Mouse (Mus musculus) hindbrain, embryonic 13.5 days (tissue): ENCODE measurements around the gene Gm17349. TPM values are rescaled to one million over a fixed set of nuclear protein-coding genes. Genes with fewer than 3 reads are reported as not detected.

Experiments
- ATAC-seq: fragments of 200-750 bp; cut with Nextera tagmentation; 2 replicates; pipeline ENCODE4 v1.8.0; 2017; ENCODE audit warnings: moderate TSS enrichment; ENCODE audit not compliant: low FRiP score
- H3K27ac ChIP-seq: fragments of 300-500 bp; sonication (generic); 2 replicates; pipeline ENCODE4 v1.5.1; 2015; ENCODE audit warnings: inconsistent platforms, mild to moderate bottlenecking, moderate library complexity
- H3K27me3 ChIP-seq: fragments of 300-500 bp; sonication (generic); 2 replicates; pipeline ENCODE4 v1.6.1; 2015; ENCODE audit warnings: mild to moderate bottlenecking, inconsistent platforms
- H3K36me3 ChIP-seq: fragments of 300-500 bp; sonication (generic); 2 replicates; pipeline ENCODE4 v1.6.1; 2015; ENCODE audit warnings: mild to moderate bottlenecking, inconsistent platforms
- H3K4me1 ChIP-seq: fragments of 300-500 bp; sonication (generic); replicated peaks from 2 replicates; pipeline ENCODE4 v1.6.1; 2015; ENCODE audit warnings: inconsistent platforms
- H3K4me2 ChIP-seq: fragments of 300-500 bp; sonication (generic); 2 replicates; pipeline ENCODE4 v1.6.1; 2015; ENCODE audit warnings: inconsistent platforms, mild to moderate bottlenecking, moderate library complexity
- H3K4me3 ChIP-seq: fragments of 300-500 bp; sonication (generic); 2 replicates; pipeline ENCODE4 v1.5.1; 2015; ENCODE audit warnings: mild to moderate bottlenecking, inconsistent platforms
- H3K9ac ChIP-seq: fragments of 300-500 bp; sonication (generic); 2 replicates; pipeline ENCODE4 v1.6.1; 2015; ENCODE audit warnings: mild to moderate bottlenecking, inconsistent platforms
- H3K9me3 ChIP-seq: fragments of 300-500 bp; sonication (generic); 2 replicates; pipeline ENCODE4 v1.6.1; 2016; ENCODE audit warnings: inconsistent platforms
- WGBS: fragments of 180-500 bp; shearing (Covaris S2); methylation state at CpG from one replicate; pipeline ENCODE4 v1.1.7; 2015; 5-methylcytosine and 5-hydroxymethylcytosine counted together
- polyA plus RNA-seq: library from polyadenylated mRNA; unstranded; fragments of >200 nt; fragmentation: Nextera tagmentation; extraction: Ambion mirVana; gene quantifications from 2 replicates; pipeline ENCODE4 v1.2.1, GENCODE M21; 2015

Gene Gm17349
- polyA plus RNA-seq, 1 experiment from 2014 or later, result not detected

DNA sequence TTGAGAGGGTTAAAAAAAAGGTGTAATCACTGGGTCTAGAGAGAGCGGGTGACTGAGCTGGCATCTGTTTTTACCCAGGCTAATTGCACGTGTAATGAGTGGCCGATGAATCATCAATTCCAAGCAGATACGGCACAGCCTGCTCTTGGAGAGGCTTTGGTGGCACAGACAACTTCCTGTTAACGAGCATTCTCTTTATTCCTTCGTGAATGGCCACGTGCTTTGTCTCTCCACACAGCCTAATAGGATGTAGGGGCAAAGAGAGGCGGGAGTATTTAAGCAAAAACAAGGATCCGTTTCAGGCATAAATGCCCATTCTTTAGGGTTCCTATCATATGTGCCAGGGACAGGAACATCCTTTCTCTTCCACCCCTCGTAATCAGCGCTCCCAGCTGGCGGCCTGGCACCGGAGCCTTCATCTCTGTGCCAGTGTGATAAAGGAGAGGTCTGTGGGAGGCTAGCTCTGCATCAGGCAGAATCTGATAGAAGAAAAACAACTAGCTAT lies 10.1 kb upstream of the Gm17349 start:
- ATAC-seq, result 0 out of 2 replicates have a peak, but pooled peaks have one; percentile 19
- H3K9me3 ChIP-seq, result no peaks in the 10 kb centered on the region
- H3K27ac ChIP-seq, result peak overlapping the region; percentile 83
- no peaks in the 10 kb centered on the region for H3K27me3 ChIP-seq
- peak overlapping the region; percentile 65; the same call in 1 of the 2 replicates for H3K9ac ChIP-seq
- 62% methylated on average over 13 of the region's 13 CpGs for WGBS
- H3K4me3 ChIP-seq, result no peak overlapping the region
- peaks cover 70% of the 10 kb centered on the region for H3K36me3 ChIP-seq
- H3K4me2 ChIP-seq, result no peak overlapping the region
- peaks cover 53% of the 10 kb centered on the region for H3K4me1 ChIP-seq

DNA sequence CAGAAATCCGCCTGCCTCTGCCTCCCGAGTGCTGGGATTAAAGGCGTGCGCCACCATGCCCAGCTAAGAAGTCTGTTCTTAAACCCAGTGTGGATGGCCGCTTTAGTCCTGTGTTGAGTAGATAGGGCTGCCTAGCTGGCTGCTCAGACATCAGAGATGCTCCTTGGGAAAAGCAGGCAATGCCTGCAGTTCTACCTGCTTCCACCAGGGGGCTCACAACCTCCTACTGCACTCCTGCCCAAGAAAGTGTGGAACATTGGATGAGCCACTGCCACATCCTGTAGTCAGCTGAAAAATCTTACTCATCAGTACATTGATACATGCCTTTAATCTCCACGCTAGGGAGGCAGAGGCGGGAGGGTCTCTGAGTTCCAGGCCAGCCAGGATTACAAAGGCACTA lies 9.6 kb upstream of the Gm17349 start:
- 52% methylated on average over 7 of the region's 7 CpGs for WGBS
- H3K4me3 ChIP-seq, result no peak overlapping the region
- H3K36me3 ChIP-seq, result peaks cover 71% of the 10 kb centered on the region
- no peak; the same call in 1 of the 2 replicates for ATAC-seq
- H3K4me1 ChIP-seq, result peaks cover 53% of the 10 kb centered on the region
- no peak overlapping the region for H3K9ac ChIP-seq
- peak overlapping the region; percentile 83 for H3K27ac ChIP-seq
- no peaks in the 10 kb centered on the region for H3K27me3 ChIP-seq
- H3K9me3 ChIP-seq, result no peaks in the 10 kb centered on the region
- H3K4me2 ChIP-seq, result no peak overlapping the region

DNA sequence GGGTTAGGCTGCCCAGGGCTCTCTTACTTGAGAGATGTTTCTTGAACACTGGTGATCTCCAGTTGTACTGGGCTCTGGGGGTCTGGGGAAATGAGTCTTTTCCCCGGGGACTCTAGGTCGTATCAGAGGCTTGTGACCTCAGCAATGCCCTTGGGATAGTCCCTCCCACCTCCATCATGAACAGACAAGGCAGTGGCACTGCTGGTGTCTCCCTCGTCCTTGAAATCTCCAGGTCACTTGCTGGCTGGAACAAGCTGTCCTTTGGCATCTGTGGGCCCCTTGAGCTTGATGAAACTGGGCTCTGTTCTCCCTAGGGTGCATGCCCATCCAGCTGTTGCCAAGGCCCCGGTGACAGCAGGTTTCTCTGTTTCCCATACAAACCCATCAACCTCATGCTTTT lies 8.9 kb upstream of the Gm17349 start:
- peak overlapping the region; percentile 49; the same call in 1 of the 2 replicates for H3K9ac ChIP-seq
- peaks cover 76% of the 10 kb centered on the region for H3K36me3 ChIP-seq
- H3K4me1 ChIP-seq, result peaks cover 53% of the 10 kb centered on the region
- no peaks in the 10 kb centered on the region for H3K9me3 ChIP-seq
- H3K4me2 ChIP-seq, result no peak overlapping the region
- 0 out of 2 replicates have a peak, but pooled peaks have one; percentile 8 for ATAC-seq
- peak overlapping the region; percentile 83 for H3K27ac ChIP-seq
- WGBS, result 62% methylated on average over 4 of the region's 4 CpGs
- no peak overlapping the region for H3K4me3 ChIP-seq
- no peaks in the 10 kb centered on the region for H3K27me3 ChIP-seq

DNA sequence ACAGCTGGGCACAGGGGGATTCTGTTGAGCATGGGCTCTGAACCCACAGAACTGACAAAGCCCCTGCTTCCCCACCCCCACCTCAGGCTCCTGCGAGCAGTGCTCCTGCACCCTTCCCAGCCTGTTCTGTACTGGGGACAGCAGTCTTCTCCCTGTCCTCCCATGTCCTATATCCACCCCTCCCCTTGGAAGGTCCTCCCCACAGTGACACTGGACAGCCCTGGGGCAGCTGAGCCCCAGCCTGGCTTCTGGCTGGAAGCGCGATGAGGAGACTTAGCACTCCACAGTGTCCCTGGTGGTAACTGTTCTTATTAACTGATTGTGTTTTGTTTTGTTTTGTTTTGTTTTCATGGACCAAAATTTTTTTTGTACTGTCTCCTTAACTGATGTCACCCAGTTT lies 8.3 kb upstream of the Gm17349 start:
- Histone ChIP-seq H3K9me3 (no peaks in the 10 kb centered on the region), H3K4me3 (no peak overlapping the region), H3K27ac (peak overlapping the region; percentile 83), H3K27me3 (no peaks in the 10 kb centered on the region), H3K9ac (peak overlapping the region; percentile 3; the same call in 1 of the 2 replicates), H3K4me2 (no peak overlapping the region), H3K36me3 (peaks cover 76% of the 10 kb centered on the region), H3K4me1 (peaks cover 53% of the 10 kb centered on the region)
- 0 out of 2 replicates have a peak, but pooled peaks have one; percentile 30 for ATAC-seq
- 67% methylated on average over 3 of the region's 3 CpGs for WGBS

DNA sequence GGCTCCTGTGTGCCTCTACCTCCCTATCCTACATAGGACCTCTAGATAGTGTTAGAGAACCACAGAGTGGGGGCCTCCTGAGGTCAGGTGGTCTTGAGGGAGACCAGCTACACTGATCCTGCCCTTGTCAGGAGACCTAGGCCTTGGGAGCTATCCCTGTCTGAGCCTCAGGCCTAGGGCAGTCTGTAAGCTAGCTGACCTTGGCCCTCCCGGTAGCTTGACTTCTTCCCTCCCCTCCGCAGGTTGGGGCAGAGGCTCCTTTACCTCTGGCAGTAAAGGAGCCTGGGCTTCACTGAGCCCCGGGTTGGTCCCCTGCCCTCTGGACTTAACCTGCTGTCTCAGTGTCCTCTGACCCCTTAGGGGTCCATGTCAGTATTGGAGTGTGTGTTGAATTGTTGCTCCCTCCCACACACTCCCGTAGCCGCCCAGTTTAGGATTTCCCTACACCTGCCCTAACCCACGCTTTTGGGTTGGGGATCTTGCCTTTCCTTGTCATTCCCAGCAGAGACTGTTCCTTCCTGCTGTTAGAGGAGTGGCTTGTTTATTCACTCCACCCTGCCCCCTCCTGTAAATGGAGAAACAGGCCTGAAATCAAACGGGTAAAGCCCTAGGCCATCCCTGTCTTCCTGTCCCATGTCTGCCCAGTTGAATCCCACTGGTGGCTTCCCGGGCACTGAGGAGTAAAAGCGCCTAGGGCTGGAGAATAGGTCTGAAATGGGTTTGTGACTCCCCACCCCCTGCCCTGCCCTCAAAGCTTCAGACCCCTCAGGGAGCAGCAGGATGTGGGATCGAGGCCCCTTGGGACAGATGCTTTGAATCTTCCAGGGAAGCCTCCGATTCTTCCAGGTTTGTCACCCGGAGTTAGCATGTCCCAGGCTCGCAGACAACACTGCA lies 7.6 kb upstream of the Gm17349 start:
- H3K4me1 ChIP-seq, result peaks cover 48% of the 10 kb centered on the region
- no peaks in the 10 kb centered on the region for H3K9me3 ChIP-seq
- H3K4me3 ChIP-seq, result no peak overlapping the region
- H3K9ac ChIP-seq, result peak overlapping the region; percentile 19
- H3K27me3 ChIP-seq, result no peaks in the 10 kb centered on the region
- H3K4me2 ChIP-seq, result no peak overlapping the region
- peak overlapping the region; percentile 66 for H3K27ac ChIP-seq
- no peak for ATAC-seq
- 67% methylated on average over 13 of the region's 13 CpGs for WGBS
- peaks cover 78% of the 10 kb centered on the region for H3K36me3 ChIP-seq

DNA sequence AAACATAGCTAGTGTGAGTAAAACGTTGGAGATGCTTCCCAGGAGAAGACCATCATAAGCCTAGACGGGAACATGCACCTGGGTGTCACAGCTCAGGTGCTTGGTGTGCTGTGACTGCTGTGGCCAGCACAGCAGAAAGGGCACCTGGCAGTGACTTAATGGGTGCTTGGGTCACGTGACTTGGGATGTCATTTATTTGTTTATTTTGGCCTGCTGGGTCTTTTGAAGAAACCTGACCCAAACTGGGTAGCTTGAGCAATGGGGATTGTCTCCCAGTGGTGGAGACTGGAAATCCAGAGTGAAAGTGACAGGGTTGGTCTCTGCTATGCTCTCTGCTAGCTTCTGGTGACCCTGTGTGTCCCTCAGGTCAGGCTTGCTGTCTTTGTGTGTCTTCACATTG lies 6.2 kb upstream of the Gm17349 start:
- Histone ChIP-seq H3K4me2 (no peak overlapping the region), H3K9ac (no peak overlapping the region), H3K27me3 (no peaks in the 10 kb centered on the region), H3K4me3 (no peak overlapping the region), H3K36me3 (peaks cover 92% of the 10 kb centered on the region), H3K4me1 (peaks cover 36% of the 10 kb centered on the region), H3K27ac (no peak overlapping the region), H3K9me3 (no peaks in the 10 kb centered on the region)
- no peak for ATAC-seq
- WGBS, result 71% methylated on average over 3 of the region's 3 CpGs

DNA sequence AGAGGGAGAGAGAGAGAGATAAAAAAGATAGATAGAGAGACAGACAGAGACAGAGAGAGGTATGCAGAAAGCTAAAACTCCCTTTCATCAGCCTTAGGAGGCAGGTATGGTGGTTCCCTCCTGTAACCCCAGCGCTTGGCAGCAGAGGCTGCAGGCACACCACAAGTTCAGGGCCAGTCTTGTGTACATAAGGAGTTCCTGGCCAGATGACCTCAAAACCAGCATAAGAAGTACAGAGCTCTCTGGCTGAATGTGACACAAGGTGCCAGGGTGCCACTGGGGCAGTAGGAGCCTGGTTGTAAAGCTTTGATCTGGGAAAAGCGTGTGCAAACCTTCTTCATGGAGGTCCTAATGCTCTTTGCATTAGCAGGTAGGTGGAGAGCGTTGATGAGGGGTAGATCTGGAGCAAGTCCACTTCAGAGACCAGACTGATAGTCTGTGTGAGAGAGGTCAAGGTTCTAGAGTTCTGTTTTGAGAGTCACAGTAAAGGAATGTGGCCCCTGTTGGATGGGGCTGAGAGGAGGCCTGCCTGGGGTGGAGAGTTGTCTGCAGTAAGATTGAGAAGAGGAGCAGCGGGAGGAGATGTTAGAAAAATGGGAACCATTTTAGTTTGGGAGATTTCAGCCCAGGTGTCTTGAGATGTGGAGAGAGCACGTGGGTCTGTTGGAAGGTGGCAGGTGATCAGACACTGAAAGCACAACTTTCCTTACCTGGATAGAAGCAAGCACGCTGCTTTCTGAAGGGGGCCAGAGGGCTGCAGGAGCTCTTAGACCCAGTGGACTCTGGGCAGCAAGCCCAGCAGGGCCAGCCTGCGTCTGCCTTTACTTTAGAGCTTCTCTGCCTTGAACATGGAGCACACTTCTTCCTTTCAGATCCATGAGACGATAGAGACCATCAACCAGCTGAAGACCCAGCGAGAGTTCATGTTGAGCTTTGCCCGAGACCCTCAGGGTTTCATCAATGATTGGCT lies 5.2 kb upstream of the Gm17349 start:
- Histone ChIP-seq H3K4me3 (no peak overlapping the region), H3K27ac (no peak overlapping the region), H3K4me2 (no peak overlapping the region), H3K9ac (no peak overlapping the region), H3K27me3 (no peaks in the 10 kb centered on the region), H3K9me3 (no peaks in the 10 kb centered on the region), H3K4me1 (peaks cover 33% of the 10 kb centered on the region), H3K36me3 (peaks cover 92% of the 10 kb centered on the region)
- 93% methylated on average over 10 of the region's 10 CpGs for WGBS
- no peak for ATAC-seq

DNA sequence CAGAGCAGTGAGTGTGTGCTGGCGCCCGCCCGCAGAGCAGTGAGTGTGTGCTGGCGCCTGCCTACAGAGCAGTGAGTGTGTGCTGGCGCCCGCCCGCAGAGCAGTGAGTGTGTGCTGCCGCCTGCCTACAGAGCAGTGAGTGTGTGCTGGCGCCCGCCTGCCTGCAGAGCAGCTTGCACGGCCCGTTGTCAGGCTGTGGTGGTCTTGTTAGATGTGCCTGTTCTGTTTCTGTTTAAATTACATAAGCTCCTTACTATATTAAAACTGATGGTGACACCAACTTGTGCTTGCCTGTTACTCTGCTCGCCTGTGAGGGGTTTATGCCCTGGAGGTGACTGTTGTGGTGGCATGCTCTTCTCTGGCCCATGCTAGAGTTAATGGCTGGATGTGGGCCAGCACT lies 2.9 kb upstream of the Gm17349 start:
- no peak for ATAC-seq
- peaks cover 87% of the 10 kb centered on the region for H3K36me3 ChIP-seq
- no peak overlapping the region for H3K4me2 ChIP-seq
- H3K27me3 ChIP-seq, result no peaks in the 10 kb centered on the region
- no peaks in the 10 kb centered on the region for H3K9me3 ChIP-seq
- peaks cover 37% of the 10 kb centered on the region for H3K4me1 ChIP-seq
- WGBS, result 98% methylated on average over 13 of the region's 13 CpGs
- H3K9ac ChIP-seq, result no peak overlapping the region
- H3K27ac ChIP-seq, result no peak overlapping the region
- no peak overlapping the region for H3K4me3 ChIP-seq

DNA sequence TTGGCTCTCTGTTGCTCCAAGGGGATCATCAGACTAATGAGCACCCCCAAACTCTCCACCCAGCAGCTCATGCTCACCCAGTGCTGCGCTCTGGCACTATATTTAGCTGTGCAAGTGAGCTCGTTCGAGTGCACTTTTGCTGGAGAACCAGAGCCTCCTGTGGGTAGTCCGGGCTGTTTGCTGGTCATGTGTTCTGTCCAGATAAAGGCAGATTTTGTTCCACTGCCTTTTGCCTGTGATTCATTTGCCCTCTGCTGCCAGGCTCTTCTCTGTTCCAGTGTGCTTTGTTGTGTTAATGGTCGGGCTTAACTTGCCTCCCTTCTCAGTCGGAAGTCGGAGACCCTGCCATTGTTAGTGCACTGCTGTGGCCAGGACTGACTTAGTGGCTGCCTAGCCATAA lies 409 bp downstream of the Gm17349 start:
- H3K27me3 ChIP-seq, result no peaks in the 10 kb centered on the region
- peaks cover 63% of the 10 kb centered on the region for H3K36me3 ChIP-seq
- peak overlapping the region; percentile 99 for H3K27ac ChIP-seq
- no peaks in the 10 kb centered on the region for H3K9me3 ChIP-seq
- peak overlapping the region; percentile 79 for H3K4me3 ChIP-seq
- no peak for ATAC-seq
- WGBS, result 15% methylated on average over 7 of the region's 7 CpGs
- peak overlapping the region; percentile 98 for H3K4me2 ChIP-seq
- H3K4me1 ChIP-seq, result peaks cover 33% of the 10 kb centered on the region
- H3K9ac ChIP-seq, result peak overlapping the region; percentile 97

DNA sequence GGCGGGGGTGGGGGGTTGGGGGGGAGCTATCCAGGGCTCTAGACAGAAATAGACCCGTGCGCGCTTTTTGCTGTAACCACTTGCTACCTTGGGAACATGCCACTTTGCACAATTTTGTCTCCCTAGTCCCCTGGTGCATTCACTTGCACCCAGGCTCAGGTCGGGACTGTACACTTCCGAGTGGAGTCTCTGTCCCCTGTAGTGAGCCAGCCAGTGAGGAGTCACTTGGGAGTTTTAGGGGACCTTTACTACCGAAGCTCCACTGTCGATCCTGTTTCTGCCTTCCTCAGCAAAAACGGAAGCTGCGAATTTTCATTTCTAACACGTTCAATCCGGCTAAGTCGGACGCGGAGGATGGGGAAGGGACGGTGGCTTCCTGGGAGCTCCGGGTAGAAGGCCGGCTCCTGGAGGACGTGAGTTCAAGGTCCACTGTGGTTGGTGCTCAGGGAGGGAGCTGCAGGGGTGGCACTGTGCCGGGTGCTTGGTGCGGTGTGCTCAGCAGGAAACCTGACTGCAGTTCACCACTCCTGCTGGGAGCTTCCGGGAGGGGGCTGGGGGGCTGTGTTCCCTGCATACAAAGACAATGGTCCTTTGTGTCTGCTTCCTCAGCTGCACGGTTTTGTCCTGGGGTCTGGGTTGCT lies 1.1 kb downstream of the Gm17349 start:
- peaks cover 63% of the 10 kb centered on the region for H3K36me3 ChIP-seq
- WGBS, result 9% methylated on average over 23 of the region's 23 CpGs

DNA sequence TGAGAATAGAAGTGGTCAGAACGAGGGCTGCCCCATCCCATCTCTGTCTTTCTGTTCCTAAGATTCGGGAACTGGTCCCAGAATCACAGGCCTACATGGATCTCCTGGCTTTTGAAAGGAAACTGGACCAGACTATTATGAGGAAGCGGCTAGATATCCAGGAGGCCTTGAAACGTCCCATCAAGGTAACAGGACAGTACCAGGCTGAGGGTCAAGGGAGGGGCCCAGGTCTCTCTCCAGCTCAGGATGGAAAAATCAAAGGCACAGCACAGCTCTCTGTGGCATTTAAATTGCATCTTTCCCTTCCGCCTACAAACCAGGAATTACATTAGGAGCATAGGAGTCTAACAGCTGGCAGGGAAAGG lies 1.6 kb downstream of the Gm17349 start:
- Histone ChIP-seq H3K27ac (peak overlapping the region; percentile 99), H3K9me3 (no peaks in the 10 kb centered on the region), H3K4me2 (peak overlapping the region; percentile 98), H3K27me3 (no peaks in the 10 kb centered on the region), H3K4me3 (peak overlapping the region; percentile 79), H3K36me3 (peaks cover 63% of the 10 kb centered on the region), H3K4me1 (peaks cover 33% of the 10 kb centered on the region), H3K9ac (peak overlapping the region; percentile 97)
- whole genome bisulfite sequencing, result 54% methylated on average over 5 of the region's 5 CpGs
- no peak for ATAC-seq

More for the DNA sequence above, 1.1 kb downstream of the Gm17349 start:
- no peak for ATAC-seq
- H3K4me2 ChIP-seq, result peak overlapping the region; percentile 98
- H3K27ac ChIP-seq, result peak overlapping the region; percentile 99
- H3K9ac ChIP-seq, result peak overlapping the region; percentile 97
- H3K4me3 ChIP-seq, result peak overlapping the region; percentile 79
- no peaks in the 10 kb centered on the region for H3K9me3 ChIP-seq
- H3K4me1 ChIP-seq, result peaks cover 33% of the 10 kb centered on the region
- H3K27me3 ChIP-seq, result no peaks in the 10 kb centered on the region
